Mouse (Mus musculus): ENCODE results near the gene Hras. TPM values are rescaled to one million over a fixed set of nuclear protein-coding genes. Genes with fewer than 3 reads are reported as not detected.

The Hras gene
- polyA plus RNA-seq, 1 experiment from 2014 or later: 188 TPM

- no peak for ATAC-seq (ENCODE audit: low FRiP score)
Observed at GRCm38 (mm10) chr7:141213133-141213532, 19.3 kb upstream of the Hras start.

GRCm38 (mm10) chr7:141210606-141211131 lies 16.9 kb upstream of the Hras start:
- no peak for ATAC-seq (ENCODE audit: low FRiP score)
- H3K27ac ChIP-seq (replicated peaks): no peak overlapping the region
- H3K4me3 ChIP-seq (replicated peaks): no peak overlapping the region
- no peaks in the 10 kb centered on the region for H3K9me3 ChIP-seq (replicated peaks)
- WGBS: 91% methylated on average over 14 of the region's 14 CpGs
- H3K4me2 ChIP-seq: no peak overlapping the region
- no peaks in the 10 kb centered on the region for H3K36me3 ChIP-seq
- peaks cover 7% of the 10 kb centered on the region for H3K4me1 ChIP-seq
- no peak overlapping the region for H3K9ac ChIP-seq (replicated peaks)
- H3K27me3 ChIP-seq (replicated peaks): no peaks in the 10 kb centered on the region

More at GRCm38 (mm10) chr7:141213133-141213532, 19.3 kb upstream of the Hras start:
- H3K4me2 ChIP-seq: no peak overlapping the region
- no peak overlapping the region for H3K4me3 ChIP-seq (replicated peaks)
- H3K9me3 ChIP-seq (replicated peaks): no peaks in the 10 kb centered on the region
- no peak overlapping the region for H3K27ac ChIP-seq (replicated peaks)
- H3K9ac ChIP-seq (replicated peaks): no peak overlapping the region
- no peaks in the 10 kb centered on the region for H3K27me3 ChIP-seq (replicated peaks)
- 93% methylated on average over 3 of the region's 3 CpGs for WGBS
- H3K36me3 ChIP-seq: 0 out of 2 replicates have a peak, but pooled peaks cover under 1% of the 10 kb centered on the region
- H3K4me1 ChIP-seq: peaks cover 24% of the 10 kb centered on the region

- H3K4me2 ChIP-seq: no peak overlapping the region
- no peak overlapping the region for H3K9ac ChIP-seq (replicated peaks)
- ATAC-seq (ENCODE audit: low FRiP score): no peak
- no peaks in the 10 kb centered on the region for H3K9me3 ChIP-seq (replicated peaks)
- H3K36me3 ChIP-seq: no peaks in the 10 kb centered on the region
- H3K27me3 ChIP-seq (replicated peaks): no peaks in the 10 kb centered on the region
- no peak overlapping the region for H3K27ac ChIP-seq (replicated peaks)
- H3K4me3 ChIP-seq (replicated peaks): no peak overlapping the region
- WGBS: 87% methylated on average over 12 of the region's 12 CpGs
- peaks cover 4% of the 10 kb centered on the region for H3K4me1 ChIP-seq
Observed at GRCm38 (mm10) chr7:141210137-141210536, 16.3 kb upstream of the Hras start.

GRCm38 (mm10) chr7:141209526-141209925 lies 15.7 kb upstream of the Hras start:
- Histone ChIP-seq H3K9me3 (replicated peaks) (no peaks in the 10 kb centered on the region), H3K27ac (replicated peaks) (no peak overlapping the region), H3K4me3 (replicated peaks) (no peak overlapping the region), H3K27me3 (replicated peaks) (no peaks in the 10 kb centered on the region), H3K4me2 (no peak overlapping the region), H3K36me3 (no peaks in the 10 kb centered on the region), H3K9ac (replicated peaks) (no peak overlapping the region), H3K4me1 (no peaks in the 10 kb centered on the region)
- 68% methylated on average over 3 of the region's 3 CpGs for WGBS
- no peak for ATAC-seq (ENCODE audit: low FRiP score)

GRCm38 (mm10) chr7:141206182-141206937 lies 12.6 kb upstream of the Hras start:
- ATAC-seq (ENCODE audit: low FRiP score): no peak

GRCm38 (mm10) chr7:141205504-141205903 lies 11.7 kb upstream of the Hras start:
- ATAC-seq (ENCODE audit: low FRiP score): no peak
- WGBS: 88% methylated on average over 5 of the region's 5 CpGs
- Histone ChIP-seq H3K9ac (replicated peaks) (no peak overlapping the region), H3K4me3 (replicated peaks) (no peak overlapping the region), H3K27ac (replicated peaks) (no peak overlapping the region), H3K27me3 (replicated peaks) (no peaks in the 10 kb centered on the region), H3K4me2 (no peak overlapping the region), H3K4me1 (no peaks in the 10 kb centered on the region), H3K9me3 (replicated peaks) (no peaks in the 10 kb centered on the region), H3K36me3 (no peaks in the 10 kb centered on the region)

More at GRCm38 (mm10) chr7:141206182-141206937, 12.6 kb upstream of the Hras start:
- H3K4me2 ChIP-seq: no peak overlapping the region
- H3K9ac ChIP-seq (replicated peaks): no peak overlapping the region
- H3K4me1 ChIP-seq: no peaks in the 10 kb centered on the region
- 94% methylated on average over 18 of the region's 18 CpGs for WGBS
- H3K4me3 ChIP-seq (replicated peaks): no peak overlapping the region
- no peak overlapping the region for H3K27ac ChIP-seq (replicated peaks)
- no peaks in the 10 kb centered on the region for H3K36me3 ChIP-seq
- no peaks in the 10 kb centered on the region for H3K27me3 ChIP-seq (replicated peaks)
- H3K9me3 ChIP-seq (replicated peaks): no peaks in the 10 kb centered on the region

- Histone ChIP-seq H3K4me3 (replicated peaks) (no peak overlapping the region), H3K9me3 (replicated peaks) (no peaks in the 10 kb centered on the region), H3K36me3 (no peaks in the 10 kb centered on the region), H3K27ac (replicated peaks) (no peak overlapping the region), H3K4me1 (no peaks in the 10 kb centered on the region), H3K27me3 (replicated peaks) (no peaks in the 10 kb centered on the region), H3K9ac (replicated peaks) (no peak overlapping the region), H3K4me2 (no peak overlapping the region)
- ATAC-seq (ENCODE audit: low FRiP score): no peak
- 90% methylated on average over 3 of the region's 3 CpGs for WGBS
Observed at GRCm38 (mm10) chr7:141204546-141204945, 10.7 kb upstream of the Hras start.

- Histone ChIP-seq H3K27me3 (replicated peaks) (no peaks in the 10 kb centered on the region), H3K36me3 (no peaks in the 10 kb centered on the region), H3K4me3 (replicated peaks) (no peak overlapping the region), H3K27ac (replicated peaks) (no peak overlapping the region), H3K9ac (replicated peaks) (no peak overlapping the region), H3K9me3 (replicated peaks) (no peaks in the 10 kb centered on the region), H3K4me2 (no peak overlapping the region), H3K4me1 (peaks cover 18% of the 10 kb centered on the region)
- no peak for ATAC-seq (ENCODE audit: low FRiP score)
- 96% methylated on average over 4 of the region's 4 CpGs for WGBS
Observed at GRCm38 (mm10) chr7:141198121-141198520, 4.3 kb upstream of the Hras start.

GRCm38 (mm10) chr7:141196619-141197282 lies 2.9 kb upstream of the Hras start:
- no peak overlapping the region for H3K4me2 ChIP-seq
- no peak overlapping the region for H3K9ac ChIP-seq (replicated peaks)
- H3K27me3 ChIP-seq (replicated peaks): no peaks in the 10 kb centered on the region
- no peak overlapping the region for H3K4me3 ChIP-seq (replicated peaks)
- no peak overlapping the region for H3K27ac ChIP-seq (replicated peaks)
- peaks cover 32% of the 10 kb centered on the region for H3K4me1 ChIP-seq
- no peaks in the 10 kb centered on the region for H3K9me3 ChIP-seq (replicated peaks)
- H3K36me3 ChIP-seq: peaks cover 5% of the 10 kb centered on the region; the same call in 1 of the 2 replicates
- ATAC-seq (ENCODE audit: low FRiP score): no peak
- 95% methylated on average over 8 of the region's 8 CpGs for WGBS

GRCm38 (mm10) chr7:141195754-141196153 lies 1.9 kb upstream of the Hras start:
- H3K4me3 ChIP-seq (replicated peaks): no peak overlapping the region
- H3K27ac ChIP-seq (replicated peaks): no peak overlapping the region
- peaks cover 33% of the 10 kb centered on the region for H3K4me1 ChIP-seq
- no peak overlapping the region for H3K9ac ChIP-seq (replicated peaks)
- H3K4me2 ChIP-seq: peak overlapping the region; percentile 93
- H3K36me3 ChIP-seq: peaks cover 15% of the 10 kb centered on the region; the same call in 1 of the 2 replicates
- 95% methylated on average over 2 of the region's 2 CpGs for WGBS
- no peak for ATAC-seq (ENCODE audit: low FRiP score)
- H3K27me3 ChIP-seq (replicated peaks): no peaks in the 10 kb centered on the region
- H3K9me3 ChIP-seq (replicated peaks): no peaks in the 10 kb centered on the region

- H3K36me3 ChIP-seq: peaks cover 24% of the 10 kb centered on the region
- peaks cover 33% of the 10 kb centered on the region for H3K4me1 ChIP-seq
- ATAC-seq (ENCODE audit: low FRiP score): peak; percentile 33
- H3K27ac ChIP-seq (replicated peaks): peak overlapping the region; percentile 81
- H3K4me2 ChIP-seq: peak overlapping the region; percentile 93
- H3K4me3 ChIP-seq (replicated peaks): peak overlapping the region; percentile 86
- H3K27me3 ChIP-seq (replicated peaks): no peaks in the 10 kb centered on the region
- under 1% methylated on average over 28 of the region's 28 CpGs for WGBS
- peak overlapping the region; percentile 58 for H3K9ac ChIP-seq (replicated peaks)
- no peaks in the 10 kb centered on the region for H3K9me3 ChIP-seq (replicated peaks)
Observed at GRCm38 (mm10) chr7:141194830-141195229, 1.0 kb upstream of the Hras start.

- Histone ChIP-seq H3K27me3 (replicated peaks) (no peaks in the 10 kb centered on the region), H3K36me3 (peaks cover 28% of the 10 kb centered on the region), H3K4me2 (peak overlapping the region; percentile 93), H3K4me1 (peaks cover 33% of the 10 kb centered on the region), H3K4me3 (replicated peaks) (peak overlapping the region; percentile 86), H3K27ac (replicated peaks) (peak overlapping the region; percentile 81), H3K9ac (replicated peaks) (peak overlapping the region; percentile 58), H3K9me3 (replicated peaks) (no peaks in the 10 kb centered on the region)
- under 1% methylated on average over 23 of the region's 23 CpGs for WGBS
- no peak for ATAC-seq (ENCODE audit: low FRiP score)
Observed at GRCm38 (mm10) chr7:141194409-141194808, 604 bp upstream of the Hras start.

Data from neural tube, embryonic 15.5 days (tissue).